Mouse (Mus musculus) thymus, postnatal 10 days (tissue): ENCODE measurements around the gene Hps4.

Experiments used
- DNase-seq, 2 experiments: peaks; one replicate each; pipeline ENCODE4 v3.0.0; 2021; ENCODE audit warnings: low spot score in 2 of 2

Hps4 gene

GRCm38 (mm10) chr5:112367338-112367737 lies 24.5 kb downstream of the Hps4 start:
- no peak for DNase-seq

GRCm38 (mm10) chr5:112367929-112368328 lies 25.0 kb downstream of the Hps4 start:
- DNase-seq: no peak

- DNase-seq: no peak
Measured at GRCm38 (mm10) chr5:112368666-112369065, 25.8 kb downstream of the Hps4 start.

GRCm38 (mm10) chr5:112369326-112369725 lies 26.4 kb downstream of the Hps4 start:
- peak in 1 of 2 experiments; percentile 13 for DNase-seq

GRCm38 (mm10) chr5:112370236-112370813 lies 27.4 kb downstream of the Hps4 start:
- no peak for DNase-seq

- no peak for DNase-seq
Measured at GRCm38 (mm10) chr5:112371933-112372332, 29.1 kb downstream of the Hps4 start.

GRCm38 (mm10) chr5:112376111-112376510 lies 33.2 kb downstream of the Hps4 start:
- DNase-seq: no peak

GRCm38 (mm10) chr5:112377380-112377779 lies 34.5 kb downstream of the Hps4 start:
- no peak for DNase-seq

- no peak for DNase-seq
Measured at GRCm38 (mm10) chr5:112378716-112379115, 35.8 kb downstream of the Hps4 start.

GRCm38 (mm10) chr5:112381154-112381553 lies 38.3 kb downstream of the Hps4 start:
- no peak for DNase-seq

- DNase-seq: no peak
Measured at GRCm38 (mm10) chr5:112382042-112382441, 39.2 kb downstream of the Hps4 start.

- DNase-seq: no peak
Measured at GRCm38 (mm10) chr5:112382641-112383330, 39.9 kb downstream of the Hps4 start.

GRCm38 (mm10) chr5:112384805-112385472 lies 42.1 kb downstream of the Hps4 start:
- no peak for DNase-seq

GRCm38 (mm10) chr5:112385973-112386372 lies 43.1 kb downstream of the Hps4 start:
- no peak for DNase-seq

- DNase-seq: no peak
Measured at GRCm38 (mm10) chr5:112389352-112389751, 46.5 kb downstream of the Hps4 start.

- no peak for DNase-seq
Measured at GRCm38 (mm10) chr5:112391002-112391401, 48.1 kb downstream of the Hps4 start.

GRCm38 (mm10) chr5:112391676-112392323 lies 48.9 kb downstream of the Hps4 start:
- DNase-seq: no peak

GRCm38 (mm10) chr5:112393741-112394414 lies 51.0 kb downstream of the Hps4 start:
- DNase-seq: no peak

GRCm38 (mm10) chr5:112394415-112394763 lies 51.5 kb downstream of the Hps4 start:
- DNase-seq: no peak

- no peak for DNase-seq
Measured at GRCm38 (mm10) chr5:112394779-112395443, 52.0 kb downstream of the Hps4 start, which contains the start of gene Asphd2. Gene Asphd2, minus strand, starts transcription at chr5:112394866.

GRCm38 (mm10) chr5:112396066-112396465 lies 53.2 kb downstream of the Hps4 start:
- DNase-seq: no peak
